In genomic region chr8:127965341-127965740, GRCm38 (mm10) we compare ENCODE assay signal across 28 mouse cellular contexts.
DNase-seq lines count a peak whose midpoint lies in the region; ATAC-seq lines count a peak whose summit lies in the region.
"Had no signal": no experiment of that assay in that cellular context is flagged by ENCODE, and none has a peak within 500 bp of the region (broad histone marks: within the 10 kb centered on the region; RNA-seq: fewer than 3 reads in every experiment).

No protein-coding gene starts in this region.

- 76% methylated on average over 2 of the region's 2 CpGs for WGBS in liver, embryonic 11.5 days

- no peak for ATAC-seq in liver, embryonic 11.5 days (replicated peaks; ENCODE audit: low FRiP score)
- ATAC-seq: forebrain, embryonic 13.5 days; forebrain, postnatal 0 days; hindbrain, postnatal 0 days; inflammation-experienced regulatory T-cells, adult 6 months; intestine, embryonic 16.5 days had no signal

- no peaks in the 10 kb centered on the region for H3K9me3 ChIP-seq in liver, embryonic 11.5 days (ENCODE audit: control insufficient read depth, low read length)
- H3K9me3 ChIP-seq: embryonic facial prominence, embryonic 10.5 days; embryonic facial prominence, embryonic 13.5 days; forebrain, embryonic 10.5 days; forebrain, embryonic 13.5 days; heart, embryonic 10.5 days; heart, embryonic 13.5 days; kidney, embryonic 15.5 days had no signal

- no peak overlapping the region for H3K9ac ChIP-seq in liver, embryonic 11.5 days (ENCODE audit: low read depth, low read length)
- H3K9ac ChIP-seq: embryonic facial prominence, embryonic 13.5 days; forebrain, embryonic 13.5 days; forebrain, postnatal 0 days; heart, embryonic 13.5 days; hindbrain, embryonic 14.5 days; kidney, embryonic 15.5 days had no signal

- no peak overlapping the region for H3K4me3 ChIP-seq in brown adipose tissue, adult 24 weeks (ENCODE audit: insufficient read depth, low read depth, low read length)
- H3K4me3 ChIP-seq in liver, embryonic 11.5 days (ENCODE audit: low read depth, low read length) = no peak overlapping the region
- H3K4me3 ChIP-seq: embryonic facial prominence, embryonic 10.5 days; embryonic facial prominence, embryonic 13.5 days; forebrain, embryonic 10.5 days; forebrain, embryonic 13.5 days; heart, adult 2 months; heart, embryonic 10.5 days; heart, embryonic 13.5 days; kidney, embryonic 15.5 days had no signal

- 0 out of 2 replicates have a peak overlapping the region, but pooled peaks have one; percentile 30 for H3K27ac ChIP-seq in brown adipose tissue, adult 24 weeks (replicated peaks; ENCODE audit: low read depth, low read length)
- H3K27ac ChIP-seq in liver, embryonic 11.5 days (ENCODE audit: low read depth, low read length) = no peak overlapping the region
- H3K27ac ChIP-seq: embryonic facial prominence, embryonic 10.5 days; embryonic facial prominence, embryonic 13.5 days; forebrain, embryonic 10.5 days; forebrain, embryonic 13.5 days; heart, adult 2 months; heart, embryonic 10.5 days; heart, embryonic 13.5 days; hindbrain, embryonic 14.5 days; hindbrain, postnatal 0 days; kidney, embryonic 15.5 days had no signal

- H3K4me2 ChIP-seq in liver, embryonic 11.5 days = no peak overlapping the region
- H3K4me2 ChIP-seq: embryonic facial prominence, embryonic 13.5 days; forebrain, embryonic 13.5 days; heart, embryonic 13.5 days; hindbrain, embryonic 14.5 days; kidney, embryonic 15.5 days had no signal

- H3K27me3 ChIP-seq in liver, embryonic 11.5 days (replicated peaks; ENCODE audit: control insufficient read depth, insufficient read depth, low read length) = no peaks in the 10 kb centered on the region
- H3K27me3 ChIP-seq: embryonic facial prominence, embryonic 13.5 days; forebrain, embryonic 13.5 days; heart, embryonic 13.5 days; kidney, embryonic 15.5 days had no signal

- DNase-seq in adrenal gland, adult 2 months = peak; percentile 51
- no peak for DNase-seq in adrenal gland, postnatal 25 days
- peak; percentile 18 for DNase-seq in 416B (ENCODE audit: low read depth)
- peak; percentile 8 for DNase-seq in adrenal gland, postnatal 10 days
- DNase-seq in liver, embryonic 11.5 days (ENCODE audit: low spot score) = no peak
- DNase-seq in embryo, embryonic 10 days (ENCODE audit: low spot score) = no peak
- no peak for DNase-seq in cerebellum, adult 11 months
- DNase-seq: cerebellum, adult 2 months; cerebellum, adult 9-11 months; cerebellum, postnatal 25 days; embryo, embryonic 11 days; forebrain, postnatal 0 days; gastrocnemius, postnatal 10 days; gastrocnemius, postnatal 36 days; heart, postnatal 4 days had no signal

- peaks cover 6% of the 10 kb centered on the region; the same call in 1 of the 2 replicates for H3K4me1 ChIP-seq in brown adipose tissue, adult 24 weeks (ENCODE audit: control insufficient read depth, insufficient read depth, insufficient read length, low read length)
- H3K4me1 ChIP-seq in liver, embryonic 11.5 days (replicated peaks; ENCODE audit: control insufficient read depth, insufficient read depth, low read length) = no peaks in the 10 kb centered on the region
- H3K4me1 ChIP-seq: embryonic facial prominence, embryonic 10.5 days; embryonic facial prominence, embryonic 13.5 days; forebrain, embryonic 10.5 days; forebrain, embryonic 13.5 days; heart, embryonic 10.5 days had no signal

- no peaks in the 10 kb centered on the region for H3K36me3 ChIP-seq in liver, embryonic 11.5 days (ENCODE audit: control insufficient read depth, insufficient read depth, low read length)
- H3K36me3 ChIP-seq: embryonic facial prominence, embryonic 10.5 days; embryonic facial prominence, embryonic 13.5 days; forebrain, embryonic 10.5 days; heart, embryonic 10.5 days; heart, embryonic 13.5 days; kidney, embryonic 15.5 days had no signal

Comparison
In these comparisons a context has a peak if more than half of its experiments do, and no peak if none do; other contexts are left out.
1. DNase-seq: peak in adrenal gland, adult 2 months (single experiment), 416B (single experiment) and adrenal gland, postnatal 10 days (single experiment); none in adrenal gland, postnatal 25 days (single experiment), liver, embryonic 11.5 days (single experiment), embryo, embryonic 10 days (single experiment) and cerebellum, adult 11 months (single experiment).